Mouse (Mus musculus) C2C12 (cell line): ENCODE data around the gene Chst15.

Source experiments
- CTCF ChIP-seq: IDR thresholded peaks from one replicate; pipeline ENCODE4 v1.5.1; 2011; ENCODE audit not compliant: control insufficient read depth, insufficient read depth, insufficient read length
- MYOG ChIP-seq: IDR thresholded peaks from one replicate; pipeline ENCODE4 v1.6.1; 2011; ENCODE audit not compliant: control insufficient read depth, insufficient read length; ENCODE audit errors: extremely low read depth

- TF ChIP-seq CTCF = no peak
- TF ChIP-seq MYOG = no peak
These were observed 21.3 kb upstream of the Chst15 start for GRCm38 (mm10) chr7:132338350-132338749.
